Mouse (Mus musculus): Measurements from ENCODE around the gene Wdfy4. TPM values are rescaled to one million over a fixed set of nuclear protein-coding genes. Genes with fewer than 3 reads are reported as not detected.

Wdfy4 gene
- polyA plus RNA-seq, 1 experiment from 2014 or later: 0.24 TPM

DNA sequence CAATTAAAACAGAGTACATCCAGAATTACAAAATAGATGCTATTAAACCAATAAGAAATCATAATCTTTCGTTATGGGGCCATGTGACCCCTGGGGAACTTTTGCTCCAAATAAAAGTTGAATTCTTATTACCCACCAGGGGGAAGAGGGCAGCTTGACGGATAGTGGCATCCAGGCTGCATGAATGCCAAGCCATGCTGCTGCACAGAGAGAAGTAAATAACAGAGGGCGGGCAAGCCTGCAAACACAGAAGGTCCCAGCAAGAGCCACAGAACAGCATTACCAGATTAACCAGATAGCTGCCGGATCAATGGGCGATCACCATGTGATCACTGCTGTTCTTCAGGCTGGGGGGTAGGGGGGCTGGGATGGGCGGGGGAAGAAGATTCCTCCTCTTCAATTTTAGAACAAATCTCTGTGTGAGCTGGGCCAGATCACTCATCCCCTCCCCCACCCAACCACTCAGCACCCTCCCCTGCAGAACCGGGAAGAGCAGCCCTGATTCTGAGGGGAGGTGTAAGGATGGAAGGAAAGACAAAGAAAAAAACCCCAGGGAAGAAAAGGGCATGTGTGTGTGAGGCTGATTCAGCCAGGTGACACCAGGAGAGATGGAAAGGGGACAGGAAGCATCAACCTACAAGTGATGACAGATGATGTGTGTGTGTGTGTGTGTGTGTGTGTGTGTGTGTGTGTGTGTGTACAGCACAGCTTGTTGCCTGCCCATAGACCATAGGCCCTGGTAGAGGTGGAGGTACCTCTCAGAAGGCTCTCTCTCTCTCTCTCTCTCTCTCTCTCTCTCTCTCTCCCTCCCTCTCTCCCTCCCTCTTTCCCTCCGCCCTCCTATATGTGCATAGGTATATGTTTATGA lies 185.0 kb downstream of the Wdfy4 start:
- WGBS: 19% methylated on average over 8 of the region's 8 CpGs
- Histone ChIP-seq H3K4me3 (replicated peaks; ENCODE audit: low read depth, low read length) (no peak overlapping the region), H3K9me3 (ENCODE audit: control insufficient read depth, low read length) (0 out of 2 replicates have a peak, but pooled peaks cover 3% of the 10 kb centered on the region), H3K27ac (replicated peaks; ENCODE audit: low read depth, low read length) (no peak overlapping the region), H3K9ac (replicated peaks; ENCODE audit: low read length) (0 out of 2 replicates have a peak overlapping the region, but pooled peaks have one; percentile 20), H3K4me1 (ENCODE audit: control insufficient read depth, insufficient read depth, low read length) (peaks cover 13% of the 10 kb centered on the region; the same call in 1 of the 2 replicates), H3K4me2 (ENCODE audit: low read length) (no peak overlapping the region), H3K36me3 (ENCODE audit: control insufficient read depth, insufficient read depth, low read length) (no peaks in the 10 kb centered on the region), H3K27me3 (ENCODE audit: control insufficient read depth, insufficient read depth, low read length) (no peaks in the 10 kb centered on the region)
- peak; percentile 57 for DNase-seq
- ATAC-seq (ENCODE audit: low FRiP score, low TSS enrichment): no peak

DNA sequence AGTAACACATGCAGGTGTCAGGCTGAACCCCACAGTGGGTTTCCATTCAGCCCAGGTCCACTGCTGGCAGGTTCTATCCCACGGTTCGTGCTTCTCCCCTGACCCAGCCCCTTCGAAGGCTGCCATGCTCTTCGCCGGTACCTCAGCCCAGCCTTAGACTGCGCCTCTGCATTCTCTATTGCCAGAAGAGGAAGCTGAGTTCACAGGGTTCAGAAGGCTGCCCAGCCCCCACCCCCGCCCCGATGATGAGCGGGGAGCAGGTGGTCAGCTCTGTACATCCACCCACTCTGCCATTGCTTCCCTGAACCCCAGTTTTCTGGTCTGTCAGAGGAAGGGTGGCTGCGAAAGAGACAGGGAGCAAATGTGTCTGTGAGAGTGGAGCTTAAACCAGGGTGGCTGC lies 185.8 kb downstream of the Wdfy4 start:
- H3K27me3 ChIP-seq (ENCODE audit: control insufficient read depth, insufficient read depth, low read length): no peaks in the 10 kb centered on the region
- H3K27ac ChIP-seq (replicated peaks; ENCODE audit: low read depth, low read length): no peak overlapping the region
- no peaks in the 10 kb centered on the region for H3K9me3 ChIP-seq (ENCODE audit: control insufficient read depth, low read length)
- H3K4me2 ChIP-seq (ENCODE audit: low read length): no peak overlapping the region
- WGBS: 22% methylated on average over 10 of the region's 10 CpGs
- DNase-seq (no peak), ATAC-seq (ENCODE audit: low FRiP score, low TSS enrichment) (no peak)
- no peak overlapping the region for H3K4me3 ChIP-seq (replicated peaks; ENCODE audit: low read depth, low read length)
- peaks cover 22% of the 10 kb centered on the region; the same call in 1 of the 2 replicates for H3K4me1 ChIP-seq (ENCODE audit: control insufficient read depth, insufficient read depth, low read length)
- H3K36me3 ChIP-seq (ENCODE audit: control insufficient read depth, insufficient read depth, low read length): no peaks in the 10 kb centered on the region
- H3K9ac ChIP-seq (replicated peaks; ENCODE audit: low read length): no peak overlapping the region

DNA sequence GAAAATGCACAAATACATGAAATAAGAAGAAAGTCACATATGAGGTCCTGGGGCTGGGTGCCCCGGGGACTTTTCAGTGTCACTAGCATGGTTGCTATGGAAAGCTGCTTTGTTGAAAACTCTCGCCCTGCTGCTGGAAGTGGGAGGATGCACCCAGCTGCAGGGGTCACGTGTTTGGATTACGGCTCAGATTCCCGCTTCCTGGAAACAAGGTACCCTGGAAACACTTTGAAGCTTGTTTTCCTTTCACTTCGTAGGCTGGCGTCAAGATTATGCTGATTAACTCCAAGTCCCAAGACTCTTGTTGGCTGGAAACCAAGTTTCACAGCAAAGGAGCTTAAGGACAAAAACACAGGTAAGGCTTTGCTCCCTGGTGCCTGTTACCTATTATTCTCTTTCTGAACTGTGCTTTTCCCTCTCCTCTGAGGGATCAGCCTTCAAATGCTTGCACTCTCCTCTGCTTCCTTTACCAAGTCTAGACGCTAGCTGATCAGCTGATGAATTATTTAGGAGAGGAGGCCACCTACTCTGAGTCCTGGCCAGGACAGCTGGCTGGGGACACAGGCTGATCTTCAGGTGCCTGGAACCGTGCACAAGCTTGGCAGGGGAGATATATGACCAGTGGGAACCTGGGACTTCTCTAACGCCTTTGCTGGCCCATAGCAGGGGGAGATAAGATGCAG lies 190.2 kb downstream of the Wdfy4 start:
- H3K27ac ChIP-seq (replicated peaks; ENCODE audit: low read depth, low read length): peak overlapping the region; percentile 41; the same call in 1 of the 2 replicates
- H3K9me3 ChIP-seq (ENCODE audit: control insufficient read depth, low read length): no peaks in the 10 kb centered on the region
- DNase-seq (peak; percentile 76), ATAC-seq (ENCODE audit: low FRiP score, low TSS enrichment) (no peak; the same call in 1 of the 2 replicates)
- H3K4me1 ChIP-seq (ENCODE audit: control insufficient read depth, insufficient read depth, low read length): peaks cover 15% of the 10 kb centered on the region; the same call in 1 of the 2 replicates
- H3K4me2 ChIP-seq (ENCODE audit: low read length): peak overlapping the region; percentile 38
- no peak overlapping the region for H3K4me3 ChIP-seq (replicated peaks; ENCODE audit: low read depth, low read length)
- no peaks in the 10 kb centered on the region for H3K27me3 ChIP-seq (ENCODE audit: control insufficient read depth, insufficient read depth, low read length)
- H3K36me3 ChIP-seq (ENCODE audit: control insufficient read depth, insufficient read depth, low read length): no peaks in the 10 kb centered on the region
- WGBS: 2% methylated on average over 10 of the region's 10 CpGs
- H3K9ac ChIP-seq (replicated peaks; ENCODE audit: low read length): 0 out of 2 replicates have a peak overlapping the region, but pooled peaks have one; percentile 7

DNA sequence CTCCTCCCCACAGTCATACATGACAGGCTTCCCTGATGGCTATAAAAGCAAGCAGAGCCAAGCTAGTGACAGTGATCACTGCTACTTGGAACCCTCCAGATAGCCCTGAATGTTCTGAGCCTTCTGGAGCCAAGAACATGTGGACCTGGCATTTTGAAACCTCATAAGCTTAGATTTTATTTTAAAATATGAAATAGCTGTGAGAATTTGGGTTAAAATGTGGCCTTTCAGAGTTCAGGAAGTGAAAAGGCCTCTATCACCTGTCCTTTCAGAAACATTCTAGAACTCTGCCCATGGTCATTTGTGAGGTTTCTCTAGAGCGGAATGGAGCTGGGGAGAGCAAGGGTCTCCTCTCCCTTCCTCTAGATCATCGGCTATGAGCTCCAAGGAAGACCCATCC lies 194.2 kb downstream of the Wdfy4 start, which contains the start of gene Lrrc18:
Gene Lrrc18 (plus strand): TSS at position 301 of the 400 bp plus-strand sequence.
- ATAC-seq (ENCODE audit: low FRiP score, low TSS enrichment) (no peak), DNase-seq (no peak)
- no peaks in the 10 kb centered on the region for H3K36me3 ChIP-seq (ENCODE audit: control insufficient read depth, insufficient read depth, low read length)
- H3K4me1 ChIP-seq (ENCODE audit: control insufficient read depth, insufficient read depth, low read length): peaks cover 13% of the 10 kb centered on the region; the same call in 1 of the 2 replicates
- H3K9ac ChIP-seq (replicated peaks; ENCODE audit: low read length): no peak within 1 kb of the TSS
- H3K4me3 ChIP-seq (replicated peaks; ENCODE audit: low read depth, low read length): no peak within 1 kb of the TSS
- WGBS: 96% methylated on average over 2 of the region's 2 CpGs
- no peaks in the 10 kb centered on the region for H3K9me3 ChIP-seq (ENCODE audit: control insufficient read depth, low read length)
- no peak within 1 kb of the TSS for H3K27ac ChIP-seq (replicated peaks; ENCODE audit: low read depth, low read length)
- H3K4me2 ChIP-seq (ENCODE audit: low read length): no peak within 1 kb of the TSS
- no peaks in the 10 kb centered on the region for H3K27me3 ChIP-seq (ENCODE audit: control insufficient read depth, insufficient read depth, low read length)

DNA sequence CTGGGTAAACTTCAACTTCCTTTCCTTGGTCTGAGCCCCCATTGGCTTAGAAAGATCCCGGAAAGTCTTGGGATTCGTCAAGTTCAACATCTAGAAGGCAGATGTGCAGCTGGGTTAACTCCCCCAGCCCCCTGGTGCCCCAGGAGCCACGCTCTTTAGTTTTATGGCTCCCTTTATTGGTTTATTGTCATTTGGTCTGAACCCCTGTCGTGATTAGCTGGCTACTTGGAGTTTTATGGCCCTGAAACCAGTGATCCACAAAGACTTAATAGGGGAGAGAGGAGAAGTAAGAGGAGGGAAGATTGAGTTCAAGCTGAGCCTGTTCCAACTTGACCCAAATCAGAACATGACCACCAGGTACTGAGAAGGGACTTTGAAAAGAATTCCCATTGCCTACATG lies 198.6 kb downstream of the Wdfy4 start:
- Histone ChIP-seq H3K9ac (replicated peaks; ENCODE audit: low read length) (no peak overlapping the region), H3K4me1 (ENCODE audit: control insufficient read depth, insufficient read depth, low read length) (no peaks in the 10 kb centered on the region), H3K27ac (replicated peaks; ENCODE audit: low read depth, low read length) (no peak overlapping the region), H3K36me3 (ENCODE audit: control insufficient read depth, insufficient read depth, low read length) (no peaks in the 10 kb centered on the region), H3K4me2 (ENCODE audit: low read length) (no peak overlapping the region), H3K4me3 (replicated peaks; ENCODE audit: low read depth, low read length) (no peak overlapping the region), H3K9me3 (ENCODE audit: control insufficient read depth, low read length) (no peaks in the 10 kb centered on the region), H3K27me3 (ENCODE audit: control insufficient read depth, insufficient read depth, low read length) (no peaks in the 10 kb centered on the region)
- 63% methylated on average over 4 of the region's 4 CpGs for WGBS
- DNase-seq (no peak), ATAC-seq (ENCODE audit: low FRiP score, low TSS enrichment) (no peak)

DNA sequence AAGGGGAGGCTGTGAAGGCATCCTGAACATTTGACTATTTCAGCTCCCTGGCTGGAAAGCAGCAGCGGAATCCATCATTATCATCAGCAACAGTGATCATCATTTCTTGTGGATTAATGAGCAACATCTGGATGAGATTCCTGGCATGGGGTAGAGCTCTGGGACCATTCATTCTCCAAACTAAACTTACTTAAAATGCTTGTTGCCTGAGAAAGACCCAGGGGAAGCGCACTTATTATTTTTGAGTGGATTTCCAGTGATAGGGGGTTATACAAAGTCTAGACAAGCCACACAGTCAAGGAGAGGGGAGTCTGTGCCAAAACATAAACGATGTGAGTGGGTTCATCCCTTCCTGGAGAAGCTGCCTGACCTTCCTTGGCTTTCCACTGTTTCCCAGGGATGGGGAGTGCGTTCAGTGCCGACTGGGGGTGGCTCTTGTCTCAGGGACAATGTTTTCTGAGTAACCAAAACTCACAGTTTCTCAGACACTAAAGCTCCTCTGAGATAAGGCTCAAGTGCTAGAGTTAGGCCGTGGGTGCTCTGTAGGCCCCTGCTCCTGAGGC lies 201.1 kb downstream of the Wdfy4 start:
- no peaks in the 10 kb centered on the region for H3K27me3 ChIP-seq (ENCODE audit: control insufficient read depth, insufficient read depth, low read length)
- H3K36me3 ChIP-seq (ENCODE audit: control insufficient read depth, insufficient read depth, low read length): no peaks in the 10 kb centered on the region
- WGBS: 89% methylated on average over 6 of the region's 6 CpGs
- ATAC-seq (ENCODE audit: low FRiP score, low TSS enrichment) (no peak), DNase-seq (no peak)
- no peak overlapping the region for H3K4me3 ChIP-seq (replicated peaks; ENCODE audit: low read depth, low read length)
- no peak overlapping the region for H3K4me2 ChIP-seq (ENCODE audit: low read length)
- no peak overlapping the region for H3K27ac ChIP-seq (replicated peaks; ENCODE audit: low read depth, low read length)
- H3K9me3 ChIP-seq (ENCODE audit: control insufficient read depth, low read length): no peaks in the 10 kb centered on the region
- no peaks in the 10 kb centered on the region for H3K4me1 ChIP-seq (ENCODE audit: control insufficient read depth, insufficient read depth, low read length)
- no peak overlapping the region for H3K9ac ChIP-seq (replicated peaks; ENCODE audit: low read length)

DNA sequence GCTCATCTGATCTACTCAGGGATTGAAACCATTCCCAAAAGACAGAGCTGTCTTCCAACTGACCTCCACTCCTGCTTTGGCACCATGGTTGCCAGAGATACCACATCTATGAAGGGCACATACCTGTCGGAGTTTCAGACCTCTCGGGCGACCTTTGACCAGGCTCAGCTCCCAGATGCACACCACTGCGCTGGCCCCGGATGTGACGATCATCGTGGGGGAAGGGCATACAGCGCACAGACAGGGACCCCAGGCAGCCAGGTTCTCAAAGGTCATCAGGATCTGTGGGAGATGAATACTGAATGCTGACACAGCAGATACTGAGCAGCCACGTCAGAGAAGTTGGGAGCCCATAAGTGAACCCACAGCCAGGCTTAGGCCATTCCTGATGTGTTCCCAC lies 214.6 kb downstream of the Wdfy4 start:
- Histone ChIP-seq H3K9me3 (ENCODE audit: control insufficient read depth, low read length) (no peaks in the 10 kb centered on the region), H3K4me1 (ENCODE audit: control insufficient read depth, insufficient read depth, low read length) (no peaks in the 10 kb centered on the region), H3K27me3 (ENCODE audit: control insufficient read depth, insufficient read depth, low read length) (no peaks in the 10 kb centered on the region), H3K27ac (replicated peaks; ENCODE audit: low read depth, low read length) (no peak overlapping the region), H3K9ac (replicated peaks; ENCODE audit: low read length) (no peak overlapping the region), H3K4me2 (ENCODE audit: low read length) (no peak overlapping the region), H3K4me3 (replicated peaks; ENCODE audit: low read depth, low read length) (no peak overlapping the region), H3K36me3 (ENCODE audit: control insufficient read depth, insufficient read depth, low read length) (no peaks in the 10 kb centered on the region)
- 78% methylated on average over 9 of the region's 9 CpGs for WGBS
- DNase-seq (no peak), ATAC-seq (ENCODE audit: low FRiP score, low TSS enrichment) (no peak)

DNA sequence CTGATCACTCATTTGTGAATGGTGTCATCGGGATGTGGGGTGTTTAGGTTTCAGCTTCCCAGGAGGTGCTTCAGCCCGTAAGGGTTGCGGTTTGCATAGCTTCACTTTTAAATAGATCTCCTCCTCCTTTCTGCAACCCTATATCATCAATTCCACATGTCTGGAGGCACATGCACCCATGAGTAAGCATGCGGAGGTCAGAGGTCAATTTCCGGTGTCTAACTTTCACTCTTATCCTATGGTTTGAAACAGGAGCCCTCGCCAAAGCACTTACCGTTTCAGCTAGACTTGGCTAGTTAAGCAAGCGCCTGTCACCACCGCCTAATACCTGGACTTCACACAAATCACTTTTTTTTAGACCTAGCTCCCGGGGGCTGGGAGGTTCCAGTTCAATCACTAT lies 220.6 kb downstream of the Wdfy4 start:
- Histone ChIP-seq H3K36me3 (ENCODE audit: control insufficient read depth, insufficient read depth, low read length) (no peaks in the 10 kb centered on the region), H3K9ac (replicated peaks; ENCODE audit: low read length) (no peak overlapping the region), H3K4me2 (ENCODE audit: low read length) (no peak overlapping the region), H3K9me3 (ENCODE audit: control insufficient read depth, low read length) (no peaks in the 10 kb centered on the region), H3K27me3 (ENCODE audit: control insufficient read depth, insufficient read depth, low read length) (no peaks in the 10 kb centered on the region), H3K4me1 (ENCODE audit: control insufficient read depth, insufficient read depth, low read length) (no peaks in the 10 kb centered on the region), H3K27ac (replicated peaks; ENCODE audit: low read depth, low read length) (no peak overlapping the region), H3K4me3 (replicated peaks; ENCODE audit: low read depth, low read length) (no peak overlapping the region)
- ATAC-seq (ENCODE audit: low FRiP score, low TSS enrichment) (no peak), DNase-seq (no peak)
- 91% methylated on average over 10 of the region's 10 CpGs for WGBS
